Mouse (Mus musculus): ENCODE data around the gene Rassf5. TPM values are rescaled to one million over a fixed set of nuclear protein-coding genes. Genes with fewer than 3 reads are reported as not detected.
A peak's percentile ranks its signal among the peaks of the same experiment; 100 is the strongest.

The Rassf5 gene
- polyA plus RNA-seq, 1 experiment = not detected

DNA sequence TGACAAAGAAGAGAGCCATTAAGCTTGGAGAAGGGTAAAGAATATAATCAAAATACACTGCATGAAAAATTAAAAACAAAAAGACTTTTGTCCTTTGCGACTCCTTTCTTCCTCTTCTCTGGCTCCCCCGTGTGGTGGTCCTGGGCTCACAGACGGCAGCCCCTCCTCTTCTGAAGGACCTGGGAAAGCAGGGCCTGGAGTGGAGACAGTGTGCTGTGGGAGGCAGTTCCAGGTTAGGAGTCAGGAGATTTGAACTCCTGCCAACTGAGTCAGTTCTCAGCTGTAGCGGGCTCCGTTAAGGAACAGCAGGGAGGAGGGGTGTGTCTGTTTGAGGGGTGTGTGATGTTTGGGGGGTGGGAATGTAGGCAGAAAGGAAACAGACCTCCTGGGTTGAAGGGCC is 37.5 kb downstream of the Rassf5 start:
- 7% methylated on average over 5 of the region's 5 CpGs for WGBS
- no peak overlapping the region for H3K27ac ChIP-seq (ENCODE audit: insufficient read depth, low read depth, low read length)
- TF ChIP-seq POLR2A (IDR thresholded peaks at IDR 0.05; ENCODE audit: insufficient read depth, low read depth, low read length) = no peak
- peak; percentile 59 for TF ChIP-seq CTCF (IDR thresholded peaks at IDR 0.05; ENCODE audit: insufficient read depth, low read depth, low read length)
- no peak overlapping the region for H3K4me3 ChIP-seq (ENCODE audit: insufficient read depth, low read depth, low read length)
- peaks cover 5% of the 10 kb centered on the region for H3K4me1 ChIP-seq (ENCODE audit: control insufficient read depth, insufficient read depth, low read length)

DNA sequence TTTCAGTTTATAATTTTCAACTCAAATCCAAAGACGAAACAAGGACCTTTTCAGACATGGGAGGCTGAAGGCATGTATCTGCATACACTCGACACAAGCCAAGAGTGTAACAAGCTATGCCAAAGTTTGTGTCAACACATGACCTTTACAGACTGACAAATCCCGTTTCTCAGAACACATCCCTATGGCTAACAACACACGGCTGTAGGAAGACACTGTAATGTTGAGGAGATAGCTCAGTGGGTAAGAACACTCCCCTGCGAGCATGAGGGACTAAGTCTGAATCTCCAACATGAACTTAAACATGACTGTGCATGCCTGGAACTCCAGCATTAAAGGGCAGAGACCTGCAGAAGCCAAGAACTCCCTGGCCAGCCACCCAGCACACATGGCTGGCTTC is 38.7 kb downstream of the Rassf5 start:
- Histone ChIP-seq H3K4me3 (ENCODE audit: insufficient read depth, low read depth, low read length) (no peak overlapping the region), H3K27ac (ENCODE audit: insufficient read depth, low read depth, low read length) (no peak overlapping the region), H3K4me1 (ENCODE audit: control insufficient read depth, insufficient read depth, low read length) (peaks cover 5% of the 10 kb centered on the region)
- TF ChIP-seq POLR2A (IDR thresholded peaks at IDR 0.05; ENCODE audit: insufficient read depth, low read depth, low read length) (no peak), CTCF (IDR thresholded peaks at IDR 0.05; ENCODE audit: insufficient read depth, low read depth, low read length) (no peak)
- WGBS = 84% methylated on average over 5 of the region's 5 CpGs

DNA sequence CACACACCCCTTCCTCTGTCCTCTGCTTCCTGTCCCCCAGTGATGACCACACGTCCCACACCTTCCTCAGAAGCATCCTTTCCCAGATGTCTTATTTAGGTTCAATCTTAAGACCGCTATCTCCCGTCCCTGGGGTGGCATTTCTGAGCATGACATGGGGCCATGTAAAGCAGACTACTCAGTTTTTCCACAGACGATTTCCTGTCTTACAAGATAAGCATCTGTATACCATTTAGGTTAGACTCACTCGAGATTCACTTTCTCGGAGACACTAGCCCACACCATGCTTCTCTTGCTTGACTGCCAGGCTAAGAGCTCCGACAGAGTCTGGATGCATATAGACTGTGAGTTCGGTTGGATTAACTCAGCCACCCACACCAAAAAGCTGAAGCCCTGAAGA is 40.6 kb downstream of the Rassf5 start:
- no peak overlapping the region for H3K4me3 ChIP-seq (ENCODE audit: insufficient read depth, low read depth, low read length)
- TF ChIP-seq POLR2A (IDR thresholded peaks at IDR 0.05; ENCODE audit: insufficient read depth, low read depth, low read length) = no peak
- TF ChIP-seq CTCF (IDR thresholded peaks at IDR 0.05; ENCODE audit: insufficient read depth, low read depth, low read length) = no peak
- WGBS = 85% methylated on average over 8 of the region's 8 CpGs
- no peaks in the 10 kb centered on the region for H3K4me1 ChIP-seq (ENCODE audit: control insufficient read depth, insufficient read depth, low read length)
- H3K27ac ChIP-seq (ENCODE audit: insufficient read depth, low read depth, low read length) = no peak overlapping the region

DNA sequence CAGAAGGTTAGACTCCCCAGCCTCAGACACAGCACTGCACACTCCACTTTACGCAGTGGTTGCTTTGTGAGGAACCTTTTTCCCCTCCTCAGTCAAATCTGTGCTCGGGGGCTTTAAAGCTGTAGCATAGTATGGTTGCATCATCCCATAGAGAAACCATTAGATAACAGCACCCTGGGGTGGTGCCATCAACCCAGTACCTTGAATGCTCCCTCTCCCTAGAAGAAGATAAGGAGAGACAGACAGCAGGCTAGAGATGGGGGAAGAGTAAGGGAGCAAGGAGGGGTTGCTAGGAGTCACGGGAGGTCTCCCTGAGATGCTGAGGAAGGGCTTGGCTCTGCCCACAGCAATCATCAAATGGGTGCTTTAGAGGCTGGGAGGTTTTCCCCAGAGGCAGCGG is 43.7 kb downstream of the Rassf5 start:
- 89% methylated on average over 4 of the region's 4 CpGs for WGBS
- TF ChIP-seq CTCF (IDR thresholded peaks at IDR 0.05; ENCODE audit: insufficient read depth, low read depth, low read length) (no peak), POLR2A (IDR thresholded peaks at IDR 0.05; ENCODE audit: insufficient read depth, low read depth, low read length) (no peak)
- H3K4me3 ChIP-seq (ENCODE audit: insufficient read depth, low read depth, low read length) = no peak overlapping the region
- H3K4me1 ChIP-seq (ENCODE audit: control insufficient read depth, insufficient read depth, low read length) = no peaks in the 10 kb centered on the region
- no peak overlapping the region for H3K27ac ChIP-seq (ENCODE audit: insufficient read depth, low read depth, low read length)

DNA sequence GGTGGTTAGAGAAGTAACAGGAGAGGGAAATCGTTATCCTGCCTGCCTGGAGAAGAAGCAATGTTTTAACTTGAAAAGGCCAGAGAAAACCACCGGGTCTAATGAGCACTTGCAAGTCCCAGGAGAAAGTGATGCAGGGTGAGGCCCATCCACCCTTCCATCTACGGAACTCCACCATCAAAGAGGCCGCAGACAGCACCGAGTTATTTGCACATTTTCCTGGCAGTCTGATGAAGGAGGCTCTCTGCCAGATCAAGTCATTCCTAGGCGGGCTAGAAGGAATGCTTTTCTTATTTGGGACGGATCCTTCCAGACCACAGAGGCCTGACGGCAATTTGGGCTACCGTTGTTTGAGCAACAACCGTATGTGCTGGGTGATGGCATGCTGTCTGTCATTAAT is 44.5 kb downstream of the Rassf5 start:
- TF ChIP-seq POLR2A (IDR thresholded peaks at IDR 0.05; ENCODE audit: insufficient read depth, low read depth, low read length) (no peak), CTCF (IDR thresholded peaks at IDR 0.05; ENCODE audit: insufficient read depth, low read depth, low read length) (no peak)
- Histone ChIP-seq H3K4me3 (ENCODE audit: insufficient read depth, low read depth, low read length) (no peak overlapping the region), H3K4me1 (ENCODE audit: control insufficient read depth, insufficient read depth, low read length) (no peaks in the 10 kb centered on the region), H3K27ac (ENCODE audit: insufficient read depth, low read depth, low read length) (no peak overlapping the region)
- WGBS = 54% methylated on average over 10 of the region's 10 CpGs

DNA sequence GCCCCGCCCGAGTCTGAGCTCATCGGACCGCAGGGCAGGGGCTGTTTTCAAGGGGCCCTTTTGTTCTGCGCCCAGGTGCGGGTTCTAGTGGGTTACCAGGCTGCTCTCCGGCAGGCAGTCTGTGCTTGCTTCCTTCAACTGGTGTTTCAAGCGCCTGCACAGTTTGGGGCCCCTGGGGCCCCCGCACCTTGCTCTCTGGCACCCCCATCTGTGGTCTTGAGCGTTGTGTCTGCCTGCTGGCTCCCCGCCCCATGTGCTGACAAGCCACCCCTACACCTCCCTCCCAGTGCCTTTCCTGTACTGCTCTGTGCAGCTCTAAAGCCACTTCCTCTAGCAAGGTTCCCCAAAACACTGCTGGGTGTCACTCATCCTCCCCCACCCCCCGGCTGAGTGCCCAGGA is 45.1 kb downstream of the Rassf5 start:
- H3K4me3 ChIP-seq (ENCODE audit: insufficient read depth, low read depth, low read length) = no peak overlapping the region; the same call in 1 of the 2 replicates
- TF ChIP-seq CTCF (IDR thresholded peaks at IDR 0.05; ENCODE audit: insufficient read depth, low read depth, low read length) (no peak), POLR2A (IDR thresholded peaks at IDR 0.05; ENCODE audit: insufficient read depth, low read depth, low read length) (no peak)
- WGBS = 74% methylated on average over 12 of the region's 12 CpGs
- no peak overlapping the region for H3K27ac ChIP-seq (ENCODE audit: insufficient read depth, low read depth, low read length)
- H3K4me1 ChIP-seq (ENCODE audit: control insufficient read depth, insufficient read depth, low read length) = no peaks in the 10 kb centered on the region

DNA sequence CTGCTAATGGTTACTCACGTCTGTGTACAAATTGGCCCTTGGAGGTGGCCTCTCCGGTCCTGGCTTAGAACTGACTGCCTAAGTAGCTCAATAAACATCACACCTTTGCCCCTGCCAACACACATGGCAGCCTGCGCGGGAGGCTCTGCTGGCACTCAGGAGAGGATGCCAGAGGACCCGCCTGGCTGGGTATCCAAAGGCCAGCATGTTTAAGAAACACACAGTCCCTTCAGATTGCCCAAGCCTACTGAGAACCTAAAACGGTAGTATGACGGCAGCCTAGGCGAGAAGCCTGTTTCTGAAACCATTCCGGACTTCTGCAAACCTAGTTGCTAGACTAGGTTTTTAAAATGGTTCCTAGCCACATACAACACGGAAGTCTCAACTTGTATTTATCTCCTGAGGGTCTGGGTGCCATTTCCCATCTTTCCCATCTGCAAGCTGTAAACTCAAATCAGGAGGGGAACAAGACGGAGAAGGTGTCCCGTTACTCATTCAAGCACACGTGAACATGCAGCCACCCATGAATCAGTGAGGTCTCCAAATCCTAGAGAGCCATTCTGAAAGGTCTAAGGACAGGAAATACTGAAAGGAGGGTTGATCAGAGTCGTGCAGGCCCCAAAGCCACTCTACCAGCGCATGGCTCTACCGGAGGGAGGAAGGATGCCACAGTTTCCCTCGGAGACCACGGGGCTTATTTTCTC is 45.8 kb downstream of the Rassf5 start:
- 87% methylated on average over 18 of the region's 18 CpGs for WGBS
- Histone ChIP-seq H3K4me3 (ENCODE audit: insufficient read depth, low read depth, low read length) (peak overlapping the region; percentile 2; the same call in 1 of the 2 replicates), H3K27ac (ENCODE audit: insufficient read depth, low read depth, low read length) (no peak overlapping the region), H3K4me1 (ENCODE audit: control insufficient read depth, insufficient read depth, low read length) (no peaks in the 10 kb centered on the region)
- TF ChIP-seq POLR2A (IDR thresholded peaks at IDR 0.05; ENCODE audit: insufficient read depth, low read depth, low read length) = no peak
- no peak for TF ChIP-seq CTCF (IDR thresholded peaks at IDR 0.05; ENCODE audit: insufficient read depth, low read depth, low read length)

DNA sequence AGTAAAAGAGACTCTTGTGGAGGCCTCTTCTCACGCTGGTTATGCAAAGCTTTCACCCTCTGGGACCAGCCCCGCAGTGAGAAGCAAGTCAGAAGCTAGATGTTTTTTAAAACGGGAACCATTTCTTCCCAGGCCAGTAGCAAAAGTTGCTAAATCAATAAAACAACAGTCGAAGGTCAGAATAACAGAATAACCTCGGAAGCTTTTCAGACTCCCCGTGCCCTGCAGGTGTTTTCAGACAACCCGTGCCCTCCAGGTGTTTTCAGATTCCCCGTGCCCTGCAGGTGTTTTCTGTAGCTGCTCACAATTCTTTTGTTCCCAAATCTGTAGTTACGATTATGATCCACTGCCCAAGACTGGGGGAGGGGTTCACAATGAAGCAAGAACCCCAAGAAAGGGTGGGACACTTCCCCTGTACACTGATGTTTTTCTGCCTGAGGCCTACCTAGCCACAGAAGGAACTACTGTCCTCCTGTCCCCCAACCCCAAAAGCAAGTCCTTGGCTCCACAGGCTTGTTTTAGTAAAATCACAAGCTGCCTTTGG is 46.6 kb downstream of the Rassf5 start:
- TF ChIP-seq POLR2A (IDR thresholded peaks at IDR 0.05; ENCODE audit: insufficient read depth, low read depth, low read length) (no peak), CTCF (IDR thresholded peaks at IDR 0.05; ENCODE audit: insufficient read depth, low read depth, low read length) (no peak)
- Histone ChIP-seq H3K4me1 (ENCODE audit: control insufficient read depth, insufficient read depth, low read length) (no peaks in the 10 kb centered on the region), H3K4me3 (ENCODE audit: insufficient read depth, low read depth, low read length) (no peak overlapping the region), H3K27ac (ENCODE audit: insufficient read depth, low read depth, low read length) (no peak overlapping the region)
- 82% methylated on average over 9 of the region's 9 CpGs for WGBS

DNA sequence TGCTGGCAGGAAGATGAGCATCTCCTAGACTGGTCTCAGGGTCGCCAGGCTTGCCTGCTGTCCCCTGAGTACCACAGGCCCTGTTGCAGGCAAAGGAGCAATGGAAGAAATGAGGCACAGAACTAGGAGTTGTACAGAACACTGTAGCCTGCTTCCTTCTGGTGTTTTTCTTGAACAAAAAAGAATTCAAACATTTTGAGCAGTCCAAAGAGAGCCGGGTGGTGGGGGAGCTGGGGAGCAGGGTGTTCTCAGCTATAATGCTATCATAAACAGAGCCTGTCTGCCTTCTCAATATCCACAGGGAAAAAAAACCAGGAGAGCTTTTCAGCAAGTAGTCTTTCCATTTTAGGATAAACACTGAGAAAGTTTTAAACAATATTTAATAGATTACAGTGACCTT is 49.0 kb downstream of the Rassf5 start:
- Histone ChIP-seq H3K27ac (ENCODE audit: insufficient read depth, low read depth, low read length) (no peak overlapping the region), H3K4me3 (ENCODE audit: insufficient read depth, low read depth, low read length) (no peak overlapping the region), H3K4me1 (ENCODE audit: control insufficient read depth, insufficient read depth, low read length) (no peaks in the 10 kb centered on the region)
- TF ChIP-seq CTCF (IDR thresholded peaks at IDR 0.05; ENCODE audit: insufficient read depth, low read depth, low read length) (no peak), POLR2A (IDR thresholded peaks at IDR 0.05; ENCODE audit: insufficient read depth, low read depth, low read length) (no peak)
- 67% methylated on average over 2 of the region's 2 CpGs for WGBS
